Mouse (Mus musculus) forelimb bud, embryonic 11.5 days (tissue): ENCODE measurements around the gene Arpc2.
A peak's percentile ranks its signal among the peaks of the same experiment; 100 is the strongest.

ENCODE experiments used
- DNase-seq: peaks from one replicate; pipeline ENCODE4 v3.0.0-alpha.2; 2012; ENCODE audit warnings: low read depth, low spot score

Arpc2 gene

GRCm38 (mm10) chr1:74300347-74301110 is 64.6 kb downstream of the Arpc2 start:
- DNase-seq, result no peak

- DNase-seq, result no peak
These were observed 66.3 kb downstream of the Arpc2 start for GRCm38 (mm10) chr1:74302229-74302628.

- DNase-seq, result no peak
These were observed 67.0 kb downstream of the Arpc2 start for GRCm38 (mm10) chr1:74302835-74303234.

GRCm38 (mm10) chr1:74303509-74304338 is 67.8 kb downstream of the Arpc2 start:
- DNase-seq, result no peak

GRCm38 (mm10) chr1:74304339-74304790 is 68.5 kb downstream of the Arpc2 start:
- no peak for DNase-seq

- DNase-seq, result no peak
These were observed 69.1 kb downstream of the Arpc2 start for GRCm38 (mm10) chr1:74304946-74305345.

GRCm38 (mm10) chr1:74305522-74305921 is 69.6 kb downstream of the Arpc2 start, which contains the start of gene Tmbim1:
Gene Tmbim1, minus strand, starts transcription at chr1:74305622.
- no peak for DNase-seq

GRCm38 (mm10) chr1:74307146-74307545 is 71.3 kb downstream of the Arpc2 start:
- DNase-seq, result no peak

GRCm38 (mm10) chr1:74308001-74308964 is 72.4 kb downstream of the Arpc2 start:
- no peak for DNase-seq

- no peak for DNase-seq
These were observed 73.9 kb downstream of the Arpc2 start for GRCm38 (mm10) chr1:74309767-74310166.

- peak; percentile 80 for DNase-seq
These were observed 77.3 kb downstream of the Arpc2 start for GRCm38 (mm10) chr1:74313049-74313692.

- DNase-seq, result no peak
These were observed 78.9 kb downstream of the Arpc2 start for GRCm38 (mm10) chr1:74314796-74315195.

GRCm38 (mm10) chr1:74316114-74316827 is 80.4 kb downstream of the Arpc2 start:
- DNase-seq, result no peak
